Mouse (Mus musculus) ES-Bruce4 (cell line): ENCODE results near the gene Plekha4.

Experiments used
- CTCF ChIP-seq: IDR thresholded peaks from one replicate; pipeline ENCODE4 v1.8.1; 2011; ENCODE audit warnings: low read depth, low read length
- EP300 ChIP-seq: IDR thresholded peaks from 2 replicates; pipeline ENCODE4 v1.6.1; 2011; ENCODE audit warnings: low read depth, low read length; ENCODE audit not compliant: insufficient read depth
- POLR2A ChIP-seq: IDR thresholded peaks from one replicate; pipeline ENCODE4 v1.8.1; 2011; ENCODE audit warnings: low read length; ENCODE audit not compliant: insufficient read depth

GRCm38 (mm10) chr7:45597527-45597926, 71.4 kb downstream of the Plekha4 start:
- TF ChIP-seq CTCF, result no peak
- TF ChIP-seq EP300, result no peak
- TF ChIP-seq POLR2A, result no peak
